ENCODE assay signal across 24 mouse cellular contexts in the genomic region with DNA sequence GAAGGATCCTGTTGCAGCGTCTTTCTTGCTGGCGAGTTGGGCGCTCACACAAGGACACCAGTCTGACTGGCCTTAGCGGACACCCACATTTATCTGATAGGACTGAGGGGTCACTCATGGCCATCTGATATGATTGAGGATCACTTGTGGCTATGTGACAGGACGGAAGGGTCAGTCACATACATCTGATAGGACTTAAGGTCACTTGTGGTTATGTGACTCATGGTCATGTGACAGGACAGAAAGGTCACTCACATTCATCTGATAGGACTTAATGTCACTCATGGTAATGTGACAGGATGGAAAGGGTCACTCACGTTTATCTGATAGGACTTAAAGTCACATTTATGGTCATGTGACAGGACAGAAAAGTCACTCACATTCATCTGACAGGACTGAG. TPM values are rescaled to one million over a fixed set of nuclear protein-coding genes. Genes with fewer than 3 reads are reported as not detected.
"Had no signal": no experiment of that assay in that cellular context is flagged by ENCODE, and none has a peak within 500 bp of the region (broad histone marks: within the 10 kb centered on the region; RNA-seq: fewer than 3 reads in every experiment).

No protein-coding gene starts in this region.

- H3K27me3 ChIP-seq: midbrain, embryonic 12.5 days; neural tube, embryonic 13.5 days; neural tube, embryonic 15.5 days had no signal

- ATAC-seq: midbrain, embryonic 16.5 days had no signal

- H3K27ac ChIP-seq: midbrain, embryonic 10.5 days; midbrain, embryonic 12.5 days; neural tube, embryonic 13.5 days; neural tube, embryonic 15.5 days had no signal

- H3K4me3 ChIP-seq: midbrain, embryonic 10.5 days; midbrain, embryonic 12.5 days; myocyte; neural tube, embryonic 13.5 days; neural tube, embryonic 15.5 days had no signal

- H3K9ac ChIP-seq: lung, embryonic 14.5 days; midbrain, embryonic 12.5 days; neural tube, embryonic 13.5 days; neural tube, embryonic 15.5 days had no signal

- H3K9me3 ChIP-seq: midbrain, embryonic 12.5 days; neural tube, embryonic 15.5 days had no signal

- H3K36me3 ChIP-seq: midbrain, embryonic 10.5 days; midbrain, embryonic 12.5 days; neural tube, embryonic 13.5 days; neural tube, embryonic 15.5 days had no signal

- H3K4me1 ChIP-seq: midbrain, embryonic 10.5 days; midbrain, embryonic 12.5 days; neural tube, embryonic 13.5 days; neural tube, embryonic 15.5 days had no signal

- H3K4me2 ChIP-seq: lung, embryonic 14.5 days; midbrain, embryonic 12.5 days; neural tube, embryonic 13.5 days; neural tube, embryonic 15.5 days had no signal

- DNase-seq: lung, embryonic 14.5 days; lung, postnatal 10 days; lung, postnatal 4 days; midbrain, embryonic 14.5 days; retina, postnatal 1 day; right cerebral cortex, adult 18-20 months; right cerebral cortex, postnatal 25 days; right cerebral cortex, postnatal 4 days; spleen, adult 18-20 months; thymus, adult 2 months; thymus, postnatal 25 days; thymus, postnatal 4 days had no signal

RNA-seq across cellular contexts. Expression of gene Nppb, which starts 7.2 kb away (rescaled TPM):
- total RNA-seq: megakaryocyte, adult 5-6 weeks; megakaryocyte-erythroid progenitor cell, adult 5-6 weeks had no signal
- polyA plus RNA-seq: lung, embryonic 14.5 days; midbrain, embryonic 10.5 days; midbrain, embryonic 12.5 days; midbrain, embryonic 14.5 days; midbrain, embryonic 16.5 days; small intestine, adult 2 months; stomach, embryonic 14.5 days; stomach, embryonic 16.5 days; urinary bladder, adult 2 months had no signal

RNA-seq across cellular contexts. Expression of gene Nppa, which starts 22.1 kb away (rescaled TPM):
- total RNA-seq: megakaryocyte, adult 5-6 weeks; megakaryocyte-erythroid progenitor cell, adult 5-6 weeks had no signal
- polyA plus RNA-seq: lung, embryonic 14.5 days; myocyte; small intestine, adult 2 months had no signal
